Mouse (Mus musculus): Measurements from ENCODE around the gene Hist1h3b. TPM values are rescaled to one million over a fixed set of nuclear protein-coding genes. Genes with fewer than 3 reads are reported as not detected.
"Not testable (repeated sequence)": the region's sequence is repeated elsewhere in the genome, so short reads cannot be mapped to it uniquely, and the experiment has no call there.

Hist1h3b gene
- polyA plus RNA-seq, 1 experiment from 2014 or later: 5.8 TPM

GRCm38 (mm10) chr13:23740256-23740840, 11.7 kb upstream of the Hist1h3b start:
- H3K27ac ChIP-seq: peak overlapping the region; percentile 90
- no peaks in the 10 kb centered on the region for H3K36me3 ChIP-seq
- WGBS: 33% methylated on average over 13 of the region's 13 CpGs
- H3K9ac ChIP-seq: peak overlapping the region; percentile 73
- no peak for ATAC-seq (ENCODE audit: low FRiP score, low read depth)
- no peaks in the 10 kb centered on the region for H3K27me3 ChIP-seq (replicated peaks)
- H3K4me1 ChIP-seq: peaks cover 10% of the 10 kb centered on the region
- peak overlapping the region; percentile 48 for H3K4me3 ChIP-seq
- H3K9me3 ChIP-seq: no peaks in the 10 kb centered on the region
- peak overlapping the region; percentile 97 for H3K4me2 ChIP-seq (replicated peaks)

- Histone ChIP-seq H3K9me3 (no peaks in the 10 kb centered on the region), H3K4me2 (replicated peaks) (peak overlapping the region; percentile 97), H3K9ac (no peak overlapping the region), H3K27me3 (replicated peaks) (no peaks in the 10 kb centered on the region), H3K4me3 (no peak overlapping the region), H3K36me3 (no peaks in the 10 kb centered on the region), H3K4me1 (peaks cover 10% of the 10 kb centered on the region), H3K27ac (no peak overlapping the region)
- ATAC-seq (ENCODE audit: low FRiP score, low read depth): no peak
- 66% methylated on average over 5 of the region's 5 CpGs for WGBS
These were observed 11.2 kb upstream of the Hist1h3b start for GRCm38 (mm10) chr13:23740910-23741309.

GRCm38 (mm10) chr13:23742007-23742406, 10.1 kb upstream of the Hist1h3b start:
- Histone ChIP-seq H3K9me3 (no peaks in the 10 kb centered on the region), H3K27ac (no peak overlapping the region)

GRCm38 (mm10) chr13:23743215-23743614, 8.9 kb upstream of the Hist1h3b start:
- 85% methylated on average over 5 of the region's 5 CpGs for WGBS
- no peak overlapping the region for H3K4me3 ChIP-seq
- H3K4me1 ChIP-seq: peaks cover 14% of the 10 kb centered on the region
- no peaks in the 10 kb centered on the region for H3K36me3 ChIP-seq
- no peaks in the 10 kb centered on the region for H3K9me3 ChIP-seq
- H3K4me2 ChIP-seq (replicated peaks): no peak overlapping the region
- H3K9ac ChIP-seq: no peak overlapping the region
- H3K27me3 ChIP-seq (replicated peaks): no peaks in the 10 kb centered on the region
- no peak for ATAC-seq (ENCODE audit: low FRiP score, low read depth)
- no peak overlapping the region for H3K27ac ChIP-seq

More at GRCm38 (mm10) chr13:23742007-23742406, 10.1 kb upstream of the Hist1h3b start:
- no peak for ATAC-seq (ENCODE audit: low FRiP score, low read depth)
- Histone ChIP-seq H3K36me3 (no peaks in the 10 kb centered on the region), H3K4me1 (peaks cover 10% of the 10 kb centered on the region), H3K4me2 (replicated peaks) (no peak overlapping the region), H3K4me3 (no peak overlapping the region), H3K27me3 (replicated peaks) (no peaks in the 10 kb centered on the region), H3K9ac (no peak overlapping the region)

- 56% methylated on average over 4 of the region's 4 CpGs for WGBS
- Histone ChIP-seq H3K4me3 (0 out of 2 replicates have a peak overlapping the region, but pooled peaks have one; percentile 18), H3K4me2 (replicated peaks) (peak overlapping the region; percentile 60), H3K36me3 (no peaks in the 10 kb centered on the region), H3K9ac (no peak overlapping the region), H3K9me3 (no peaks in the 10 kb centered on the region), H3K27ac (no peak overlapping the region), H3K27me3 (replicated peaks) (no peaks in the 10 kb centered on the region), H3K4me1 (peaks cover 14% of the 10 kb centered on the region)
- no peak for ATAC-seq (ENCODE audit: low FRiP score, low read depth)
These were observed 8.1 kb upstream of the Hist1h3b start for GRCm38 (mm10) chr13:23743963-23744362.

- Histone ChIP-seq H3K4me2 (replicated peaks) (peak overlapping the region; percentile 60), H3K9ac (peak overlapping the region; percentile 49), H3K4me3 (peak overlapping the region; percentile 26), H3K27ac (no peak overlapping the region), H3K27me3 (replicated peaks) (no peaks in the 10 kb centered on the region), H3K36me3 (no peaks in the 10 kb centered on the region), H3K4me1 (peaks cover 8% of the 10 kb centered on the region; the same call in 1 of the 2 replicates), H3K9me3 (no peaks in the 10 kb centered on the region)
- WGBS: under 1% methylated on average over 24 of the region's 36 CpGs
- no peak for ATAC-seq (ENCODE audit: low FRiP score, low read depth)
These were observed 7.4 kb upstream of the Hist1h3b start for GRCm38 (mm10) chr13:23744421-23745380.

GRCm38 (mm10) chr13:23745381-23746161, 6.5 kb upstream of the Hist1h3b start, which contains the start of gene Hist1h3c:
Gene Hist1h3c (minus strand): TSS chr13:23745602.
- H3K36me3 ChIP-seq: no peaks in the 10 kb centered on the region

GRCm38 (mm10) chr13:23746201-23747080, 5.6 kb upstream of the Hist1h3b start, which contains the start of gene Hist1h2bb:
Gene Hist1h2bb (plus strand): TSS chr13:23746734.
- Histone ChIP-seq H3K9ac (peak within 1 kb of the TSS; percentile 58), H3K4me3 (peak within 1 kb of the TSS; percentile 39), H3K27ac (peak within 1 kb of the TSS; percentile 94), H3K4me2 (replicated peaks) (peak within 1 kb of the TSS; percentile 60)
- H3K4me1 ChIP-seq; H3K9me3 ChIP-seq; H3K27me3 ChIP-seq (replicated peaks); H3K36me3 ChIP-seq: not testable (repeated sequence)
- peak; percentile 89 for ATAC-seq (ENCODE audit: low FRiP score, low read depth)
- WGBS: under 1% methylated on average over 47 of the region's 58 CpGs

More at GRCm38 (mm10) chr13:23745381-23746161, 6.5 kb upstream of the Hist1h3b start, which contains the start of gene Hist1h3c:
- H3K4me3 ChIP-seq: peak within 1 kb of the TSS; percentile 39
- H3K9ac ChIP-seq: peak within 1 kb of the TSS; percentile 58
- no peaks in the 10 kb centered on the region for H3K9me3 ChIP-seq
- H3K4me1 ChIP-seq: peaks cover 5% of the 10 kb centered on the region; the same call in 1 of the 2 replicates
- under 1% methylated on average over 28 of the region's 28 CpGs for WGBS
- H3K27me3 ChIP-seq (replicated peaks): no peaks in the 10 kb centered on the region
- peak; percentile 69 for ATAC-seq (ENCODE audit: low FRiP score, low read depth)
- H3K4me2 ChIP-seq (replicated peaks): peak within 1 kb of the TSS; percentile 60
- H3K27ac ChIP-seq: peak within 1 kb of the TSS; percentile 94

GRCm38 (mm10) chr13:23747081-23747891, 4.8 kb upstream of the Hist1h3b start:
- peak overlapping the region; percentile 38; the same call in 1 of the 2 replicates for H3K9ac ChIP-seq
- H3K27me3 ChIP-seq (replicated peaks): no peaks in the 10 kb centered on the region
- WGBS: 2% methylated on average over 13 of the region's 13 CpGs
- no peaks in the 10 kb centered on the region for H3K36me3 ChIP-seq
- peak overlapping the region; percentile 29 for H3K4me3 ChIP-seq
- ATAC-seq (ENCODE audit: low FRiP score, low read depth): peak; percentile 8; the same call in 1 of the 2 replicates
- peak overlapping the region; percentile 60 for H3K4me2 ChIP-seq (replicated peaks)
- peak overlapping the region; percentile 94 for H3K27ac ChIP-seq
- no peaks in the 10 kb centered on the region for H3K9me3 ChIP-seq
- H3K4me1 ChIP-seq: peaks cover 5% of the 10 kb centered on the region; the same call in 1 of the 2 replicates

GRCm38 (mm10) chr13:23747892-23748288, 4.2 kb upstream of the Hist1h3b start:
- 8% methylated on average over 4 of the region's 4 CpGs for WGBS
- H3K27me3 ChIP-seq (replicated peaks): no peaks in the 10 kb centered on the region
- H3K27ac ChIP-seq: no peak overlapping the region
- no peaks in the 10 kb centered on the region for H3K36me3 ChIP-seq
- no peak for ATAC-seq (ENCODE audit: low FRiP score, low read depth)
- peak overlapping the region; percentile 60 for H3K4me2 ChIP-seq (replicated peaks)
- H3K4me1 ChIP-seq: peaks cover 5% of the 10 kb centered on the region; the same call in 1 of the 2 replicates
- H3K9ac ChIP-seq: no peak overlapping the region
- no peaks in the 10 kb centered on the region for H3K9me3 ChIP-seq
- no peak overlapping the region for H3K4me3 ChIP-seq

Data from neural tube, embryonic 12.5 days (tissue).